Mouse (Mus musculus): ENCODE measurements around the gene Snd1.

Gene Snd1

GRCm38 (mm10) chr6:28736665-28737064 is 261.7 kb downstream of the Snd1 start:
- no peak for TF ChIP-seq GATA4 (IDR thresholded peaks at IDR 0.05; ENCODE audit: insufficient replicate concordance, low read length)

- TF ChIP-seq GATA4 (IDR thresholded peaks at IDR 0.05; ENCODE audit: insufficient replicate concordance, low read length) = peak; percentile 88; the same call in 1 of the 2 replicates
Measured at GRCm38 (mm10) chr6:28737601-28738000, 262.7 kb downstream of the Snd1 start.

GRCm38 (mm10) chr6:28743586-28743985 is 268.6 kb downstream of the Snd1 start:
- no peak for TF ChIP-seq GATA4 (IDR thresholded peaks at IDR 0.05; ENCODE audit: insufficient replicate concordance, low read length)

DNA sequence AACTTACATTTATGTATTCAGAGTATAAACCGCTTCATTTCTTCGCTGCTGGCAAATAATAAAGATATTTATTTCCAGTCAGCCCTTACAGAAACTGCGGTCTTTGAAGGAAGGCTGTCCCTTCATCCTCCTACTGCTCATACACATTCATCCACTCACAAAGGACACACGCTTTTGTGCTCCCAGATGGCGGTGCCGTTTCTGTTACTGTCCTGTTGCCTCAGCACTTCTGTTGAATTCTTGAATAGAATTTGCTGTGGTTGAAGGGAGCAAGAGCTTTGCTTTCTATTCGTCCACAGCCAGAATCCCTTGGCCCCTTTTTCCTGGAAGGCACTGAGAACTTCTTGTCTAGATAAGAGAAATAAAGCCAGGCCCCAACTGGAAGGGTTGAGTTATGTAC is 270.9 kb downstream of the Snd1 start:
- TF ChIP-seq GATA4 (IDR thresholded peaks at IDR 0.05; ENCODE audit: insufficient replicate concordance, low read length) = no peak

- TF ChIP-seq GATA4 (IDR thresholded peaks at IDR 0.05; ENCODE audit: insufficient replicate concordance, low read length) = no peak
Measured at GRCm38 (mm10) chr6:28747025-28747424, 272.1 kb downstream of the Snd1 start.

GRCm38 (mm10) chr6:28747931-28748670 is 273.2 kb downstream of the Snd1 start:
- no peak for TF ChIP-seq GATA4 (IDR thresholded peaks at IDR 0.05; ENCODE audit: insufficient replicate concordance, low read length)

DNA sequence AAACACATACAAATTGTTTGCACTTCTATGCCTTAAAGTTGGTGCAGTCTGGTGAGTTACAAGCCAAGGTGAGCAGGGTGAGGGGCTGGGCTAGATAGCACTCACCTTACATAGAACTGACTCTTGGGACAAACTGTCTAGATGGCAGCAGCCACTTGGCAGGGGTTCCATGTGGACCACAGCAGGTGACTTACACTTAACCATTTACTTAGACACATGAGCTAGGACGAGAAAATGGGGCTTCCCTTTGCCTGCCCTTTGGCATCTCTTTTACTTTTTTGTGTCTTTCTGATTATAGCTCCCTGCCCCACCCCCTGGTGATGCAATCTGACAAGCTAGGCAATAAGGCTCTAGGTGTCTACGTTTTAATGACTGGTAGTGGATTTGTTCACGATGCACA is 274.3 kb downstream of the Snd1 start:
- no peak for TF ChIP-seq GATA4 (IDR thresholded peaks at IDR 0.05; ENCODE audit: insufficient replicate concordance, low read length)

GRCm38 (mm10) chr6:28751186-28751585 is 276.2 kb downstream of the Snd1 start:
- no peak for TF ChIP-seq GATA4 (IDR thresholded peaks at IDR 0.05; ENCODE audit: insufficient replicate concordance, low read length)

GRCm38 (mm10) chr6:28753217-28753616 is 278.3 kb downstream of the Snd1 start:
- TF ChIP-seq GATA4 (IDR thresholded peaks at IDR 0.05; ENCODE audit: insufficient replicate concordance, low read length) = no peak

DNA sequence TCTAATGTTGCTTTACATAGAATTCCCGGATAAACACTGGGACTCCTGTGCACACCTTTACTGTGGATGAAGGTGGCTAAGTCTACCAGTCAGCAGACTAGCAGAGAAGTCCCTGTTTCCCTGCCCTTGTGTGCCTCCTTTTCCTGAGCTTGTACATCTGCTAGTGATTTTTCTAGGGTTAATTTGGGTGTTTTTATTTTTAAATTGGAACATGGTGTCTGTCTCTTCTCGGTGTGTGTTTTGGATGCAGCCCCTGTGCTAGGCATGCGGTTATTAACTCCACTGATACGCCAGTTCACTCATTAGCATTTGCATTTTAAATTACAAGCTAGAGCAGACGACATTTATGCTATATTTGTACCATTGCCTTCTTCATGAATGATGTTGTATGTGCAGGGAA is 278.7 kb downstream of the Snd1 start:
- TF ChIP-seq GATA4 (IDR thresholded peaks at IDR 0.05; ENCODE audit: insufficient replicate concordance, low read length) = no peak

- no peak for TF ChIP-seq GATA4 (IDR thresholded peaks at IDR 0.05; ENCODE audit: insufficient replicate concordance, low read length)
Measured at GRCm38 (mm10) chr6:28754127-28754898, 279.4 kb downstream of the Snd1 start.

GRCm38 (mm10) chr6:28756306-28757018 is 281.5 kb downstream of the Snd1 start:
- TF ChIP-seq GATA4 (IDR thresholded peaks at IDR 0.05; ENCODE audit: insufficient replicate concordance, low read length) = no peak

- no peak for TF ChIP-seq GATA4 (IDR thresholded peaks at IDR 0.05; ENCODE audit: insufficient replicate concordance, low read length)
Measured at GRCm38 (mm10) chr6:28758293-28758692, 283.4 kb downstream of the Snd1 start.

- no peak for TF ChIP-seq GATA4 (IDR thresholded peaks at IDR 0.05; ENCODE audit: insufficient replicate concordance, low read length)
Measured at GRCm38 (mm10) chr6:28761728-28762127, 286.8 kb downstream of the Snd1 start.

- no peak for TF ChIP-seq GATA4 (IDR thresholded peaks at IDR 0.05; ENCODE audit: insufficient replicate concordance, low read length)
Measured at GRCm38 (mm10) chr6:28762132-28762775, 287.3 kb downstream of the Snd1 start.

Measured in liver, adult (tissue).